Mouse (Mus musculus) liver, adult (tissue): Measurements from ENCODE around the gene Rnf149.

Experiments used
- GATA4 ChIP-seq: IDR thresholded peaks from 2 replicates; pipeline ENCODE4 v1.6.1; 2014; ENCODE audit warnings: mild to moderate bottlenecking, low read length; ENCODE audit not compliant: insufficient replicate concordance

Gene Rnf149

GRCm38 (mm10) chr1:39581215-39581614, 4.0 kb upstream of the Rnf149 start:
- no peak for TF ChIP-seq GATA4

- no peak for TF ChIP-seq GATA4
Measured at GRCm38 (mm10) chr1:39579139-39579538, 1.9 kb upstream of the Rnf149 start.

- no peak for TF ChIP-seq GATA4
Measured at GRCm38 (mm10) chr1:39578446-39578845, 1.2 kb upstream of the Rnf149 start.

DNA sequence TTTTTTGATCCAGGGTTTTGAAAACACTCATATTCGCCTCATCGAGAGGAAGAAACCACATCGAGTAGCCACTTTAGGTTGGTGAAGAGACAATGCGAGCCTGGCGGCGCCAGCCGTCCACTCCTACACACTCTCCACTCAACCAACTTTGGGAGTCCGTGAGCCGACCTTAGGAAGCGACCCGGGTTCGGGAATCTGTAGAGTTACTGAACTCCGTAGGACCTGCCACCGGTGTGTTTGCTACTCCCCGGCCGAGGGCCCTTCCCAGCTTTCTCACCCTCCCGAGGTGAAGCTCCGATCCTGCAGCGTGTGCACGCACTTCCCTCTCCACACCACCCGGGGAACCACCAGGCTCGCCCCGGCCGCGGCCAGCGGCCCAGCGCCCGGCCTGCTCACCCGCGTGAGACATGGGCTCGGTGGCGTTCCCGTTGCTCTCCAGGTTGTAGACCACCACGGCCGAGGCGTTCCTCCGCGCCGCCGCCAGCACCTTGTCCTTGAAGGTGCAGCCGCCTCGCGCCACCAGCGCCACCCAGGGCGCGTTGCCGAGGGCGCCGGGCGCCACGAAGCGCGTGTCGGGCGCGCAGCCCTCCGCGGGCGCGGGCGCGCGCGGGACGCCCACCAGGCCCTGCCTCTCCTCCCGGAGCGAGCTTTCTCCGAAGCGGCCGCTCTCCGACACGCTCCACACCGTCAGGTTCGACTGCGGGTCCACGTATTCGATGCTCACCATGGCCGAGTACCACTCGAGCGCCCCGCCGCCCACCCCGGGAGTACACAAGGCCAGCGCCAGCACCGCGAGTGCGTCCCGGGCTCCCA, 568 bp downstream of the Rnf149 start:
- no peak for TF ChIP-seq GATA4

GRCm38 (mm10) chr1:39575778-39576375, 1.3 kb downstream of the Rnf149 start:
- no peak for TF ChIP-seq GATA4

GRCm38 (mm10) chr1:39573890-39574289, 3.3 kb downstream of the Rnf149 start:
- no peak for TF ChIP-seq GATA4

- TF ChIP-seq GATA4: no peak
Measured at GRCm38 (mm10) chr1:39571653-39572052, 5.6 kb downstream of the Rnf149 start.

GRCm38 (mm10) chr1:39568079-39568478, 9.1 kb downstream of the Rnf149 start:
- no peak for TF ChIP-seq GATA4

- TF ChIP-seq GATA4: no peak
Measured at GRCm38 (mm10) chr1:39564603-39565002, 12.6 kb downstream of the Rnf149 start.

- no peak for TF ChIP-seq GATA4
Measured at GRCm38 (mm10) chr1:39563161-39563560, 14.0 kb downstream of the Rnf149 start.

DNA sequence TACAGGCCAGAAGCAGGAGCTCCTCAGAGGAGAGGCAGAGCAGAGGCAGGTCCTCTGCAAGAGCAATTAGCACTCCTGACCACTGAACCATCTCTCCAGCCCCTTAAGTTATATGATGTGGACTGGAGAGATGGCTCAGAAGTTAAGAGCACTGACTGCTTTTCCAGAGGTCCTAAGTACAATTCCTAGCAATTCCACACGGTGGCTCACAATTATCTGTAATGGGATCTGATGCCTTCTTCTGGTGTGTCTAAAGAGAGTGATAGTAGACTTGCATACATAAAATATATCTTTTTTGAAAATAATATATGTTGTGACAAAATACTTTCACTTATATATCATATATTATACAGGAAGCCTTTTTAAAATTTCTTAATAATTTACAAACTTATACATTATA, 15.3 kb downstream of the Rnf149 start:
- no peak for TF ChIP-seq GATA4

DNA sequence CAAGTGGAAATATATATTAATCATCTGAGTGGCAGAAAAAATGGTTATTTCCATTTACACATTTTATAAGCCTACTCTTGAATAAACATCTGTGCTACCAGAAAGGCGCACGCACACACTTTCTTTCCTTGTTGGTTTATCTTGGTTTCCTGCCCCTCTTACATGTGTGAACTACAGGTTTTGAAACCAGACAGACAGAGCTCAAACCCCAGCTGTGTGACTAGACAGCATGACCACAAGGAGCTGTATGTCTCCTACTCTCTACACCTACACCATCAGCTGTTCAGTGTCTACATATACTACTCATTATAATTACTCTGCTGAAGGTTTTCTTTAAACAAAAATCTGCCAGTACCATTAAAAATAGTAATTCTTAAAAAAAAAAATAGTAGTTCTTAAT, 18.2 kb downstream of the Rnf149 start:
- no peak for TF ChIP-seq GATA4

DNA sequence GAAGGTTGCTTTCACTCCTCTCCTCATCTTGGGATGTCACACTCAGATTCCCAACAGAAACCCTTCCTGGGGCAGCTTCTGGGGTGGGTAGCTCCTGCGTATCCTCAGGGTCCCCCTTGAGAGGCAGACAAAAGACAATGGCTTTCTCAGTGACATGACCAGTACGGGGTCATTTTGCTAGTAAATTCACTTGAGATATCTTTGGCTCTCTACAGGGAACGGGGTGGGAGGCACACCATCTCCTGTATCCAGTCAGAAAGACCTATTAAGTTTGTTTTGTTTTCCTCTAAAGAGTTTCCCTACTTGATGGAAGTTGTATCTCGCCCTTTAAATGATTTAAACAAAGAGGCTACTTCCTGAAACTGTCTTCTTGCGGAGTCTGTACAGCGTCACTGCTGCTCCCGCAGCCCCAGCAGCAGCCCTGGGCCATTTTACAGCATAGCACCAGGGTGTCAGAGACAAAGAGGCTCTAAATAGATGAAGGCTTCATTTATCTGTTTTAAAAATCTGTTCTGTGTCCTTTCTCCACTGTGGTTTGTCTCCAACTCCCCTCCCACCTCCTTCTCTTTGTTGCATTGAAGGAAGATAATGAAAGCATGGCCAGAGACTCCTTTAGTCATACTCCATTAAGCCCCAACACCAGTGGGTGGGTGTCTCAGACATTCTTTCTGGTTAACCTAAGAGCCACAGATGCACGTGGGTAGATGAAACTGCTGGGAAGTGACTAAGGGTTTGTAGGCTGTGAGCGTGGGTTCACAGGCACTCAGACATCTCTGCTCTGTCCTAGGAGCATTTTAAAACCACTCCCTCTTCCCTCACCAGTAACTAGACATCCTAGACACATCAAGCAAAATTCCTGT, 21.4 kb downstream of the Rnf149 start:
- TF ChIP-seq GATA4: no peak

DNA sequence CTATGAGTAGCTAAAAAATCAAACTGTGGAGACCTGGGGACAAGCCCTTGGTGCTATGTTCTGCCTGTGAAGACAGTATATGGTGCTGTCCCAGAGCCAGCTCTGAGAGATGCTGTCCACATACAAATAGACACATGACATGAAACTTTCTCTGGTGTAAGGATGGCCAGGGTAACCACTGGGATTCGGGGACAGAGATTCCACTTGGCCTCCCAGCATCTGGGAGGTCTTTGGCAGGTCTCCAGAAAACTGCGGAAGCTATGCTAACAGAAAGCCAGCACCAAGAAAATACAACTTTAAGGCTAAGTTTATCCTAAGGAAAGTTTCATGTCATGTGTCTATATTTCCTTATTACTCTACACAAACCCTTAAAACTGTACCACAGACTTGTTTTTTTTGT, 27.4 kb downstream of the Rnf149 start:
- TF ChIP-seq GATA4: no peak

GRCm38 (mm10) chr1:39547238-39547637, 30.0 kb downstream of the Rnf149 start:
- TF ChIP-seq GATA4: no peak
